Mouse (Mus musculus) sigmoid colon, adult 10 weeks (tissue): Measurements from ENCODE around the gene Ubxn10. TPM values are rescaled to one million over a fixed set of nuclear protein-coding genes. Genes with fewer than 3 reads are reported as not detected.

Experiments used
- polyA plus RNA-seq: library from polyadenylated mRNA; stranded (reverse); fragments of 350-450 nt; fragmentation: Illumina TruSeq; extraction: RNeasy Lipid Tissue Mini Kit (QIAGEN cat#74804); gene quantifications from one replicate; pipeline ENCODE4 v1.2.3, GENCODE M21; 2014; ENCODE audit warnings: low read depth, low replicate concordance

The Ubxn10 gene
- 2.7 TPM for polyA plus RNA-seq

GRCm38 (mm10) chr4:138737031-138737430, at the start of gene Ubxn10:
Gene Ubxn10 (minus strand): TSS chr4:138737167.

GRCm38 (mm10) chr4:138775435-138775834, 38.5 kb upstream of the Ubxn10 start, which contains the start of gene Pla2g2d:
Gene Pla2g2d (plus strand): TSS chr4:138775735.

DNA sequence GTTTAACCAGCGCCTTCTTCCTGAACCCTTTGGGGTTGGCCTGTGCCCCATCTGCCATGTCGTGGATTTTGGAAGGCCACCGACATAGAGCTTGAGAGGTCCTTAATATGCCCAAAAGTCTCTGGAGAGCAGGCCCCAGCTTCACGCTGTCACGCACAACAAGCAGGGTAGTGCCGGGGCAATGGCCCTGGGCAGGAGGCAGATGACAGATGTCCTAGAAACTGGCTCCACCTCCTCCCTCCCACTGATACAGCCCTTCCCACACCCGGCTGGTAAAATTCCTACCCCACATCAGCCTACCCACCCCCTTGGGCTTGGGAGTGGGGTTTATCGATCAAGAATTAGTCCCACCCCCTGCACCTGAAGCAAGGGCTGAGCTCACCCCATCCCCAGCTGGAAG, 20.4 kb upstream of the Ubxn10 start, which contains the start of gene Pla2g2f:
Pla2g2f (minus strand) TSS at position 211 of the 400 bp plus-strand sequence.

DNA sequence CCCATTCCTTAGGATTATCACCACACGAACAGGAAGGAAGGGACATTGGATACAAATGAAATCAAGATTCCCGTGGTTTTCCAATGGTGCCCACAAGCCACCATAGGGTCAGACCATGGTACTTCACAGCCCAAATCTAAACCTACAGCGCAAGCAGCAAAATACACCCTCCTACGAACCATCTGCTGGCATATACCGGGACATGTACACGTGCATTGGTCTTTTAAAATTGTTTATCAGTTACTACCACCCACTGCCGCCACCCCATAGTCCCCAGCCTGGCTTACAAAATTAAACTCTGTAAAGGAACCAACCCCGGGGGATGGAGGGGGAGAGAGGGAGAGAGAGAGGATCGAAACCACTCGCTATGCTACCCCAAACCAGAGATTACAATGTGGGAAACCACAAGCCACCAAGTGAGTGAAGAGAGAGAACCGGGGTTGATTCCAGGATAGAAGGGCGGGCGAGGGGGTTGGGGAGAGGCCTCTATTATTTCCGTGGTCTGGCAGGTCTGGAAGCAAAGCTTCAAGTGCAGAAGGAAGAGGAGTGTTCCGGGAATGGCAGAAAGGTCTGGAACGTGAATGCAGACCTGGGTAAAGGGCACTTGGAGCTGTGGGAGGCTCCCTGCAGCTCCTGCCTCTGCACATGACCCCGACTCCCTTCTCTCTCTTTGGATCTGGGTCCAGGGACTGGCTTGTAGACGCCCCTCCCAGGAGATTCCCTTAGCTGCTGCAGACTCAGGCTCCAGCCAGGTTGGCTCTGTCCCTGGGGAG, 12.4 kb downstream of the Ubxn10 start, which contains the start of gene Pla2g2c:
Pla2g2c (plus strand) TSS at position 439 of the 773 bp plus-strand sequence.

Other genes with a start within 250 kb of the Ubxn10 start
- 0.25 TPM for gene Vwa5b1, start 101.3 kb downstream of the Ubxn10 start, polyA plus RNA-seq
- gene Pla2g2c, start 12.4 kb downstream of the Ubxn10 start, polyA plus RNA-seq = 0.47 TPM
- 4.2 TPM for gene Pla2g2f, start 20.5 kb upstream of the Ubxn10 start, polyA plus RNA-seq
- gene Pla2g2d, start 38.6 kb upstream of the Ubxn10 start, polyA plus RNA-seq = 3.4 TPM
- gene Pla2g5, start 126.3 kb upstream of the Ubxn10 start, polyA plus RNA-seq = 12.1 TPM
- gene Gm13030, start 136.8 kb upstream of the Ubxn10 start, polyA plus RNA-seq = not detected
- not detected for gene Pla2g2e, start 140.8 kb upstream of the Ubxn10 start, polyA plus RNA-seq
- 3.4 TPM for gene Otud3, start 176.8 kb upstream of the Ubxn10 start, polyA plus RNA-seq
- 10.6 TPM for gene Rnf186, start 229.9 kb upstream of the Ubxn10 start, polyA plus RNA-seq
- 8.0 TPM for gene Tmco4, start 235.7 kb upstream of the Ubxn10 start, polyA plus RNA-seq